Mouse (Mus musculus): ENCODE results near the gene Gprin1.
"Not testable (repeated sequence)": the region's sequence is repeated elsewhere in the genome, so short reads cannot be mapped to it uniquely, and the experiment has no call there.

Gene Gprin1

GRCm38 (mm10) chr13:54749864-54750411 lies at the start of gene Gprin1:
Gene Gprin1, minus strand, starts transcription at chr13:54749874.
- DNase-seq: no peak

GRCm38 (mm10) chr13:54798740-54799139 lies 49.1 kb upstream of the Gprin1 start:
- DNase-seq: no peak

GRCm38 (mm10) chr13:54797861-54798643 lies 48.4 kb upstream of the Gprin1 start:
- DNase-seq: no peak

GRCm38 (mm10) chr13:54797356-54797755 lies 47.7 kb upstream of the Gprin1 start:
- DNase-seq: peak; percentile 33

DNA sequence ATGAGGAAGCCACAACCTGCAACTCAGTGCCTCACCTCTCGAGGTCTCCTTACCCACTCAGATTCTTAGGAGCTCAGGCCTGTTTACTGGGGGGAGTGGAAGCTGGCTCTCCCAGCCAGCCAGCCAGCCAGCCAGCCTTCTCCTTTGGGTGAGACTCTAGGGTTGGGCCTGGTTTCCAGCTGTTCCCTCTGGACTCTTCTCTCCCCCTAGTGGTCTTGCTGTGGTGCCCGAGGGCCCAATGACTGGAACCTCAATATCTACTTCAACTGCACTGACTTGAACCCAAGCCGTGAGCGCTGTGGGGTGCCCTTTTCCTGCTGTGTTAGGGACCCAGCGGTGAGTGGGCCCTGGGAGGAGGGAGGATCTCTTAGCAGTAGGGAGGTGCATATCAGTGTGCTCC lies 45.2 kb upstream of the Gprin1 start:
- DNase-seq: no peak

DNA sequence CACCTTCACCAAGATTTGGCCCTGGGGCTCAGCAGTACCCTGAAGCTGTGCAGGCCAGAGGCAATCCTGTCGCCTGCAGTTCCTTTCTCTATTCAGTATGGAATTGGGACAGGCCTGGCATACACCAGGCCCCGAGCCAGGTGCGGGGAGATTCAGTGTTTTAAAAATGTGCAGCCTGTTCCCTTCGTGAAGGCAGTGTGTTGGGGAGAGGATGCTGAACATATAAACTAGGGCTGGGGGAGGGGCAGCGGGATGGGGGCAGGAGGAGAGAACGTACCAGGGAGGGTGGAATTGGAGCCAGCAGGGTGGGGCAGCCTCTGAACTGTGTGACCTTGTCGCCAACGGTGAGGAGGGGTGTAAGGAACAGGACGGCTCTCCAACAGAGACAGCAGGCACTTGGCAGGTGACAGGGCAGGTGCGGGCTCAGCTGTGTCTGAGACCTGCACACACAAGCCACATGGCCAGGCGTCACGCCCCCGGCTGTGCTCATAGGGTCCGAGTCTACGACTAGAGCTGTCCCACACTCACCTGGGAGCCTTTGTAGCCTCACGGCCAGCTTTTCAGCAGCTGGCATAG lies 44.4 kb upstream of the Gprin1 start:
- DNase-seq: no peak

DNA sequence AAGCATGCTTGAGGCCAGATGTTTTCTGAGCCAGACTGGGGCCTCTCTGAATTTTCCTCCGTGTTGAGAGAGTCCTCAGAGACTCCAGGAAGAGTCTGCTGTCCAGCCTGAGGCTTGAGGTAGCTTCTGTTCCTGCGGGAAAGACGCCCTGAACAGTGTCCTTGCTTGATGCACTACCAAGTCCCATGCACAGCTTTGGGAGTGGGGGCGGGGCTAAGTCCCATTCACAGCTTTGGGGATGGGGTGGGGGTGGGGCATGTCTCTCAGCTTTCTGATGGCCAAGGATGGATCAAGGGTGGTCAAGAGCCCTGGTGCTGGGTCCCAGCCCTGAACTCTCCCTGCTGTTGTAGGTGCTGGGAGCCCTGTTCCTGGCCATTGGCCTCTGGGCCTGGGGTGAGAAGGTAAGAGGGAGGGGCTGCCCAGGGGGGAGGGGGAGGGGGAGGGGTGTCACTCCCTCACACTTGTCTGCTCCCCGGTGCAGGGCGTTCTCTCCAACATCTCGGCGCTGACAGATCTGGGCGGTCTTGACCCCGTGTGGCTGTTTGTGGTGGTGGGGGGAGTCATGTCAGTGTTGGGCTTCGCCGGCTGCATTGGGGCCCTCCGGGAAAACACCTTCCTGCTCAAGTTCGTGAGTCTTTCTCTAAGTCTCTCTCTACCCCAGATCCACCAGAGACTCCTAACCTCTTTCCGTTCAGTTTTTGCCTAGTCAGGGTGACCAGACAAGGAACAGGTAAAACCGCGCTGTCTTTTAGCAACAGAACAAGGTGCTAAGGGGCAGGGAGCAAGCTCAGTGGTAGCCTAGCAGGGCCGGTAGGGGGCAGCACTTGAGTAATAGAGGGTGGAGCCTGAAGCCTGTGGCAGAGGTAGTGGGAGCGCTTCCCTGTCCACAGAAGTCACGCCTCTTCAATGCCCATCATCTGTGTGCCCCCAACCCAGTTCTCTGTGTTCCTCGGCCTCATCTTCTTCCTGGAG lies 42.9 kb upstream of the Gprin1 start:
- DNase-seq: no peak

DNA sequence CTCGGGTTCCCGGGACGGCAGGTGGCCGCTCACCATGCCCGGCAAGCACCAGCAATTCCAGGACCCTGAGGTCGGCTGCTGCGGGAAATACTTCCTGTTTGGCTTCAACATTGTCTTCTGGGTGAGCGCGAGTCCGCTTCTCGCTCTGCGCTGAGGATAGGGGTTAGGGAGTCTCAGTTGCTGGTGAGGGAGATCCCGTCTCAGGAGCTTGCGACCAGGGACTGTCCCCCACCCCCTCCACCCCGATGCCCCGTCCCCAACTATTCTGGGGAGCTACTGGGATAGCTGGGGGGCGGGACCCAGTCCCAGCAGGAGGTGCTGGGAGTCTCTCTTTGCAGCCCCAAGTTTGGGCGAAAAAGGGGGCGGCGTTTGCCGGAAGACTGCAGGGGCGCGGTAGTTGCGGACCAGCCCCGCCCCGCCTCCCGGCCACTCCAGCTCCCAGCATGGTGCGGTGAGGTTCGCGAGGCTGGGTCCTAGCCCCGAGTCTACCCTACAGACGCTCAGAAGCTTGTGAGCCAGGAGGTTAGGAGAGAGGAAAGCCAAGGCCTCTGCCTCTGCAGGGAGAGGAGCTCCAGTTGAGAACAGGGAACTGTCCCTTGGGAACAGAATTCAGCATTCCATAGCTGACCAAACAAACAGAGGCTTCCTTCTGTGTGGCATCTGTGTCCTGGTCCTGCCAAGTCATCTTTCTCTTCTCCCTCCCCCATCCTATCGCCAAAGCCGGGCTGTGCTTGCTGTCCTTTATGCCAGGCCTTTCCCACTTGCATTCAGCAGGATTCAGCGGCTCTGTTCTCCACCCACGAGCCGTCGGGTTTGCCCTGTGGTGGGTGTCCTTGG lies 40.1 kb upstream of the Gprin1 start:
- DNase-seq: peak; percentile 56

DNA sequence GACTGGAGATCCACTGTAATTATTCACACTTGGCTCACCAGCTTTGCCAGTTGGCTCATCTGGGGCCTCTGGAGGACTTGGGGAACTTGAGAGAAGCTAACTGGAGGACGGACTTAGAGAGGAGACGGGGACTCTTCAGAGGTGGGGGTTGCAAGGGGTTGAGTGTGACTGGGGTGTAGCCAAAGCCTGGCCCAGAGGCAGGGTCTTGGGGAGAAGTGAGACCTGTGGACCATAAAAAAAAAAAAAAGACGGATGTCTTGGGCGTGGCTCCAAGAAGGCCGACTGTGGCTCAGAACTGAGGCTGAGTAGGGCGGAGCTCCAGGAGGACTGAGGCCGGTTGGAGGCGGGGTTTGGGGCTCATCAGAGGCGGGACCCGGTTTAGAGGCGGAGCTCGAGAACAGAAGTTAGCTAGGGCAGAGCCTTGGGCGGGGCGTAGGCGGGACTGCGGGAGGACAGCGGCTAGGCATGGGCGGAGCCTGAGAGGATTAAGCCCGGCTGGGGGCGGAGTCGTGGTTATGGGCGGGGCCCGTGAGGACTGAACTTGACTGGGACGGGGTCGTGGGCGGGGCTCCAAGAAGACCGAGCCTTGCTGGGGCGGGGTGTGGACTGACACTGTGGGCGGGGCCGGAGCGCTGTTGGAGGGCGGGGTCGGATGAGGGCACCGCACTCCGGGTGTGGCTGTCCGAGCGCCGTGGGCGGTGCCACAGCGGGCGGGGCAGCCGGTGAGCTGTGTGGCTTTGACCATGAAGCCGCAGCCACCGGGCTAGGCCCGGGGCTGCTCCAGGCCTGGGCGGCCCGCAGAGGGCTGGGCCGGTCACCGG lies 39.3 kb upstream of the Gprin1 start, which contains the start of gene Tspan17:
Tspan17 (plus strand) TSS at position 638 of the 821 bp plus-strand sequence.
- peak; percentile 98 for DNase-seq

DNA sequence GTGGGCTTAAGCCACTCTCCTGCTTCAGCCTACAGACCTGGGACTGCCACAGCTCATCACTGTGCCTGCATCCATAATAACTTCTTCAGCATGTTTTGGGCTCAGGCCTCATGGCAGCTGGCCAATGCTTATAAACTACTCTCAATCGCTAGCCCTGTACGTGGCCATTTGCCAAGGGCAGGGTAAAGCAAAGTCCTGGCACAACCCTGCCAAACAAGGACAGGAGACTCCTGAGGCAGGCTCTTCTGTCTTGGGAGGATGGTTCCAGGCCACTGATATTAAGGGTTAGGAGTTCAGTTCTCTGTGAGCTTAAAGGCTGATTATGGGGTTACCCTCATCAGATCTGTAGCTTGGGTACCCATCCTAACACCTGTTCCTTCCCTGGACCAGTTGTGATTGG lies 37.9 kb upstream of the Gprin1 start:
- DNase-seq: not testable (repeated sequence)

GRCm38 (mm10) chr13:54783698-54784097 lies 34.0 kb upstream of the Gprin1 start, which contains the start of gene Eif4e1b:
Gene Eif4e1b, plus strand, starts transcription at chr13:54783998.
- DNase-seq: no peak

DNA sequence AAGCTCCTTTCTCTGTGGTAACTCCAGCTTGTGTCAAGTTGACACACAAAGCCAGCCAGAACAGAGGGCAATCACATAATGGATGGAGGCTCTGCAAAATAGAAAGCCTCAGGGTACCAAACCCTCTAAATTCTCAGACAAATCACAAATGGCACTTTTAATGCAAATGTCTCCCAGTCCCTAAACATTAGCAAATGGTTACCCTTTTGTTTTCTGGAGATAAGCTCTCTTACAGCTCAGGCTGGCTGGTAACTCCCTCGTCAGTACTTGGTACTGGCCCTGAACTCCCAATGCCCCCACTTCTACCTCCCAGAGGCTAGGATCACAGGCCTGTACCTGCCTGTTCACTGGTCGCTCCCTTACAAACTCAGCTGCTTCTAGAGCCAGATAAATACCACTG lies 33.6 kb upstream of the Gprin1 start:
- no peak for DNase-seq

- DNase-seq: no peak
Observed at GRCm38 (mm10) chr13:54781086-54781485, 31.4 kb upstream of the Gprin1 start.

DNA sequence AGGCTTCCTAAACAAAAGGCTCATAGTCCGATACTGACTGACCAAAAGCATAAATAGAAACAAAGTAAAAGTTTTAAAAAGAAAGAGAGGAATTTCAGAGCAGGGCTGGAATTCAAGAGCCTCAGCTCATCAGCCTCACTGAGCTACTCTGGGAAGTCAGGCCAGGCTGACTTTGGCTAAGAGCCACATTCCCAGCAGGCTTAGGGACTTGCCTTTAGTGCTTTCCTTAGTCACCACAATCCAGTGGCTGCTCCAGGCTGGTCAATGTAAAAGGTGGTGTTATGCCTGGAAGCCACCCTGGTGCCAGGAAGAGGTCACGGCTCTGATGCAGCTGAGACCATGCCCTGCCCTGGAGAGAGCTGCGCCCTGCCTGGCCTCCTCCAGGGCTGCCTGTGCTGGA lies 30.9 kb upstream of the Gprin1 start:
- DNase-seq: peak; percentile 50

GRCm38 (mm10) chr13:54767012-54767411 lies 17.3 kb upstream of the Gprin1 start:
- no peak for DNase-seq

DNA sequence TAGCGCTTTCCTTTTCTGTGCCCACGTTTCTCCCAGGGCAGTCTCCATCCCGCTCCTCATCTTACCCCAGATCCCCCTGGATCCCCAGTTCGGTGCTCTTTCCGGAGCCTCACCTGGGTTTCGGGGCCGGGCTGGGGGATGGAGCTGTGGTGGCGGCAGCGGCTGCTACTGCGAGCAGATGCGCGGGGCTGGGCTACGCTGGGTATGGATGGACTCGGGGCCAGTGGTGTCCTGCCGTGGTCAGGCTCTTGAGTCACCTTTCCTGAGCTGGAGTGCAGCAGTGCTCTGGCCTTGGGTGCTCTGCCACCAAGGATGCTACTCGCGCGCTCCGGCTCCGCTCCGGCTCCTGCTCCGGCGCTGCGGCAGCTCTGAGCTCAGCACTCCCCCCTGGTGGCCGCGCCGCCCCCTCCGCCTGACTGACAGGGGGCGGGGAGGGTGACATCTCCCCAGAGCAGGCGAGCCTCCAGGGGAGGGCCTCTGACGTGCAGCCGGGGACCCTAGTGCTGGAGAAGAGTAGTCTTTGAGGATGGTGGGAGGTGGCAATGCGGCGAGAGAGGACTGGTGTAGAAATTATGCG lies 16.6 kb upstream of the Gprin1 start, which contains the start of gene Sncb:
Sncb (minus strand) TSS at position 404 of the 577 bp plus-strand sequence.
- DNase-seq: peak; percentile 42

- DNase-seq: no peak
Observed at GRCm38 (mm10) chr13:54765281-54766191, 15.9 kb upstream of the Gprin1 start.

DNA sequence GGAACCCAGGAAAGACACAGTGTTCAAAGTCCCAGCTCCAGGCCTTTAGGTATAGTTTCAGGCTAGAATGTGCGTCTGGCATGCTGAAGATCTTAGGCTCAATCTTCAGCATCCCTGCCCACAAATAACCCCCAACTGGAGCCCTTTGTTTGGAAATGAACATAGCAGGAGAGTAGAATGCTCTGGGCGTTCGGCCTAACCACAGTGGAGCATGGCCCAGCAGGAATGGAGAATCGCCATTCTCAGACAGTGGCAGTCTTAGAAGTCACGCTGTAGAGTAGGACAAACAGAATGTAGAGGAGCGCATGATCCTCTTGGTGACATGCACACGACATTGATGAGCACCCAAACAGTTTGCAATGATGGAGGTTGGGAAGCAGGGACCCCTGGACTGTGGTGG lies 11.2 kb upstream of the Gprin1 start:
- DNase-seq: no peak

DNA sequence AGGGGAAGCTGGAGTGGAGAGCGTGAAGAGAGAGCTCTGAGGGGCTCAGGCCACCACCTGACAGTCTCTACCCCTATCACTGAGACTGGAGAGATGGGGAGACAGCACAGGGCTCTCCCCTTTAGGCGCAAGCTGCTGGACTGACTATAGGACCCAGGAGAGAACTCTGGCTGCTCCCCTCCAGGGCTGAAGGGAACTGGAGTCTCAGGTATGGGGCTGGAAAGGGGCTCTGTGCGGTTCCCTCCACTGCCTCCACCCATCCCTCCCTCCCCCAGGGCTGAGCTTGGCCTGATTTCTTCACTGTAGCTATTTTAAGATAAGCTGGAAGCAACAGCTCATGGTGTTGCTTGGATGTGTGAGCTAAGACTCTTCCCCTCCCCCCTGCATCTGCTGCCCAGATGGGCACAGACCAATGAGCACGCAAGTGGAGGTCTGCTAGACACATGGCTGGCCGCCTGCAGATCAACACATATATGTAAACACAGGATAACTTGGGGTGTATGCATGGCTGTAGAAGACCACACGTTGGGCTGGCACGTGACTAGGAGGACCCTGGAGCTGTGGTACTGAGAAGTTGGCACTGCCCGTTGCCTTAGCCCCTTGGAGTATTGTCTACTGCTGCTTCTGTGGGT lies 10.6 kb upstream of the Gprin1 start:
- no peak for DNase-seq

Data from lung, postnatal 14 days (tissue).